Mouse (Mus musculus) granulocyte monocyte progenitor cell, adult 5-6 weeks (primary cell): Measurements from ENCODE around the gene Gm8764. TPM values are rescaled to one million over a fixed set of nuclear protein-coding genes. Genes with fewer than 3 reads are reported as not detected.
"Not testable (repeated sequence)": the region's sequence is repeated elsewhere in the genome, so short reads cannot be mapped to it uniquely, and the experiment has no call there.

ENCODE experiments used
- ATAC-seq: replicated peaks from 2 replicates; pipeline ENCODE4 v1.8.0; 2016; ENCODE audit warnings: mild to moderate bottlenecking, moderate TSS enrichment, inconsistent platforms; ENCODE audit not compliant: poor library complexity, severe bottlenecking
- total RNA-seq, 2 experiments: library from RNA; stranded (forward) in 1 of 2; stranded (reverse) in 1 of 2; fragments of 200-712, 200-1000 nt in 1 of 2; fragments of >200 nt in 1 of 2; fragmentation: Nextera tagmentation in 1 of 2; gene quantifications; 2 replicates each; pipeline ENCODE4 v1.2.3; 2014 to 2017

Gm8764 gene
- not detected in 2 replicates for total RNA-seq (2014; fragmentation: Nextera tagmentation)
- total RNA-seq (2017), result not detected in 2 replicates

GRCm38 (mm10) chr10:104159706-104160105 is at the start of gene Gm8764:
Gene Gm8764 (plus strand): TSS chr10:104160006.
- not testable (repeated sequence) for ATAC-seq

DNA sequence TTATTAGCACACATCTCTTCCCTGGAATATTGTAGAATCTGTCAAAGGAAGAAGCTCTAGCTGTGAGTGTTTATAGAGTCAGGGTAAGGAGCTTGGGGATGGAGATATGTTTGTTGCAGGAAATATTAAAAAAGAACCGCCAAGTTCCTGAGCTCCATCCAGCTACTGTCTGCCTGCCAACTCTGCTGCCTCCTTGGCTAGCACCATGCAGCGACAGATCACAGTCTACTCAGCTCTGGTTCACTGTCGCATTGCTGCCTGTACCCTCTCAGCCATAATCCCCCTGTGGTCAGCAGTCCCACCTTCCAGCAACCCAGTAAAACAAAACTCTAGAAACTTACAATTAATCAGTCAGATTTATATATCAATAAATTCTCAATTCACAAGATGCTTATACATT is 49.8 kb upstream of the Gm8764 start:
- ATAC-seq, result no peak

DNA sequence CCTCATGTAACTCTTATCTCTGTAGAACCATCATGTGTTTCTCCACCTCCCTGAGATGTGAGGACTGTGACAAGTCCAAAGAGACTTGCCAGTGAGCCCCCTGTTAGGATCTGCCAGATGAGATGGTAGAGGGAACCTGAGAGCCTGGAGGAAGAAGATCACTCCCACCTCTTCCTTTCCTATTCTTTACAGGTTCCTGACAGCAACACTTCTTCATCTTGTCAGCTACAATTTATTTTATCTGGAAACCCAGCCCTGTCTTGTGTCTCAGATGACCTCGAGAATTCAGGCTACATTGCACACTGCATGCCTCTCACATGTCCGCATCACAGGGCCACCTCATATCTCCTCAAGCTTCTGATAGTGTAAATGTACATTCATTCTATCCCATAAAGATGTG is 41.5 kb upstream of the Gm8764 start:
- ATAC-seq, result no peak

GRCm38 (mm10) chr10:104142687-104143086 is 17.1 kb upstream of the Gm8764 start, which contains the start of gene Gm21293:
Gene Gm21293 (plus strand): TSS chr10:104142987.
- ATAC-seq, result not testable (repeated sequence)

GRCm38 (mm10) chr10:104151197-104151596 is 8.6 kb upstream of the Gm8764 start, which contains the start of gene Gm6763:
Gene Gm6763 (plus strand): TSS chr10:104151497.
- ATAC-seq, result not testable (repeated sequence)

DNA sequence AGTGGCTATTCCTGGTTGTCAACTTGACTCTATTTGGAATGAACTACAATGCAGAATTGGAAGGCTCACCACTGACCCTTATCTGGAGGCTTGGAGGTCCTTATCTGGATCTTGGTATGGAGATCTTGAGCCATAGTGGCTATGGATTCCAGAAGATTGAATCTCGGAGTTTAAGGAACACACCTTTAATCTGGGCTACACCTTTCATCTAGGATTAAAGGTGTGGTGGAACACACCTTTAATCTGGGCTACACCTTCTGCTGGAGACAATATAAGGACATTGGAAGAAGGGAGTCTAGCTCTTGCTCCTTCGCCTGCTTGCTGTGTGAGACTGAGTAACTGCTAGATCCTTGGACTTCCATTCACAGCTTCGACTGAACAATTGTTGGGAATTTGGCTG is 8.4 kb downstream of the Gm8764 start, which contains the start of gene Gm21304:
Gene Gm21304, plus strand, starts transcription at position 301 of the 400 bp plus-strand sequence.
- not testable (repeated sequence) for ATAC-seq

- ATAC-seq, result not testable (repeated sequence)
These were observed 16.9 kb downstream of the Gm8764 start, which contains the start of gene Gm21312 for GRCm38 (mm10) chr10:104176724-104177123. Gene Gm21312 (plus strand): TSS chr10:104177024.

DNA sequence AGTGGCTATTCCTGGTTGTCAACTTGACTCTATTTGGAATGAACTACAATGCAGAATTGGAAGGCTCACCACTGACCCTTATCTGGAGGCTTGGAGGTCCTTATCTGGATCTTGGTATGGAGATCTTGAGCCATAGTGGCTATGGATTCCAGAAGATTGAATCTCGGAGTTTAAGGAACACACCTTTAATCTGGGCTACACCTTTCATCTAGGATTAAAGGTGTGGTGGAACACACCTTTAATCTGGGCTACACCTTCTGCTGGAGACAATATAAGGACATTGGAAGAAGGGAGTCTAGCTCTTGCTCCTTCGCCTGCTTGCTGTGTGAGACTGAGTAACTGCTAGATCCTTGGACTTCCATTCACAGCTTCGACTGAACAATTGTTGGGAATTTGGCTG is 25.4 kb downstream of the Gm8764 start, which contains the start of gene Gm20765:
Gene Gm20765, plus strand, starts transcription at position 301 of the 400 bp plus-strand sequence.
- ATAC-seq, result not testable (repeated sequence)

GRCm38 (mm10) chr10:104193742-104194141 is 33.9 kb downstream of the Gm8764 start, which contains the start of gene Gm4340:
Gene Gm4340 (plus strand): TSS chr10:104194042.
- ATAC-seq, result not testable (repeated sequence)

GRCm38 (mm10) chr10:104209655-104210054 is 49.8 kb downstream of the Gm8764 start:
- no peak for ATAC-seq

GRCm38 (mm10) chr10:104210268-104210990 is 50.6 kb downstream of the Gm8764 start:
- ATAC-seq, result no peak

Other genes with a start within 250 kb of the Gm8764 start
- not detected in 2 replicates for gene Gm21293, start 17.0 kb upstream of the Gm8764 start, total RNA-seq (2014; fragmentation: Nextera tagmentation)
- gene Gm21293, start 17.0 kb upstream of the Gm8764 start, total RNA-seq (2017), result not detected in 2 replicates
- gene Gm6763, start 8.5 kb upstream of the Gm8764 start, total RNA-seq (2014; fragmentation: Nextera tagmentation), result not detected in 2 replicates
- not detected in 2 replicates for gene Gm6763, start 8.5 kb upstream of the Gm8764 start, total RNA-seq (2017)
- not detected in 2 replicates for gene Gm21304, start 8.5 kb downstream of the Gm8764 start, total RNA-seq (2014; fragmentation: Nextera tagmentation)
- not detected in 2 replicates for gene Gm21304, start 8.5 kb downstream of the Gm8764 start, total RNA-seq (2017)
- not detected in 2 replicates for gene Gm21312, start 17.0 kb downstream of the Gm8764 start, total RNA-seq (2014; fragmentation: Nextera tagmentation)
- not detected in 2 replicates for gene Gm21312, start 17.0 kb downstream of the Gm8764 start, total RNA-seq (2017)
- not detected in 2 replicates for gene Gm20765, start 25.5 kb downstream of the Gm8764 start, total RNA-seq (2014; fragmentation: Nextera tagmentation)
- gene Gm20765, start 25.5 kb downstream of the Gm8764 start, total RNA-seq (2017), result not detected in 2 replicates
- gene Gm4340, start 34.0 kb downstream of the Gm8764 start, total RNA-seq (2014; fragmentation: Nextera tagmentation), result not detected in 2 replicates
- gene Gm4340, start 34.0 kb downstream of the Gm8764 start, total RNA-seq (2017), result not detected in 2 replicates